ENCODE assay signal across 22 mouse cellular contexts in genomic region chr13:55858463-55858862, GRCm38 (mm10). TPM values are rescaled to one million over a fixed set of nuclear protein-coding genes. Genes with fewer than 3 reads are reported as not detected.
"Had no signal": no experiment of that assay in that cellular context is flagged by ENCODE, and none has a peak within 500 bp of the region (broad histone marks: within the 10 kb centered on the region; RNA-seq: fewer than 3 reads in every experiment).

No protein-coding gene starts in this region.

- ATAC-seq: hindbrain, postnatal 0 days; intestine, embryonic 16.5 days had no signal

- DNase-seq: gastrocnemius, postnatal 14 days; gastrocnemius, postnatal 36 days; heart, adult 18-20 months; heart, postnatal 10 days; heart, postnatal 4 days; kidney, adult 11 months; kidney, adult 2 months; kidney, adult 9 months; kidney, postnatal 14 days; kidney, postnatal 36 days; layer of hippocampus, adult 9-11 months; liver had no signal

RNA-seq across cellular contexts. Expression of gene Pitx1, which starts 22.5 kb away (rescaled TPM):
- total RNA-seq: heart, adult 18-20 months; heart, adult 8-10 months; heart, postnatal 10 days; heart, postnatal 25 days; heart, postnatal 4 days; layer of hippocampus, adult 18-20 months; layer of hippocampus, adult 8-10 months; layer of hippocampus, postnatal 25 days; left cerebral cortex, adult 2 months; left cerebral cortex, postnatal 14 days; left cerebral cortex, postnatal 36 days had no signal
